Mouse (Mus musculus): ENCODE results near the gene Fam71f2. TPM values are rescaled to one million over a fixed set of nuclear protein-coding genes. Genes with fewer than 3 reads are reported as not detected.

Fam71f2 gene
- total and polyA plus RNA-seq, 3 experiments: 0.84 TPM; not detected in 2

DNA sequence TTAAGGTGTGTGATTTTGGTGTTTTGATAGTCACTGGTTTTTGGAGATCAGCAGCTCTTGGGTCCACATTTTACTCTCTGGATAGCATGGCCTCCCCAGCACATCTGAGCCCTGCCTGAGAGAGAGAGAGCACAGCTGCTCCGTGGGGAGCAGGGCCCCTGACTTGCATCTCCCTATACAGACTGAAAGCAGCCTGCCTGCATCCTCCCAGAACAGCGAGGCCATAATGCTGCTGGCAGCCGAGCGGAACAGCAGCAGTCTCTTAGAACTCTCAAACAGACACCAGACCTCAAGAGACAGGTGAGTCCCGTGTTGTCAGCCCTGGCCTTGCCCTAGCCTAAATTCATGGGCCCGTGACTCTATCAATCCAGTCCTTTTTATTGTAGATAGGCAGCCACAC, 8.1 kb downstream of the Fam71f2 start:
- no peaks in the 10 kb centered on the region for H3K27me3 ChIP-seq (ENCODE audit: control insufficient read depth in 1 of 2, insufficient read depth in 2 of 2, low read length in 2 of 2)
- no peaks in the 10 kb centered on the region for H3K36me3 ChIP-seq (ENCODE audit: control insufficient read depth in 1 of 2, insufficient read depth in 2 of 2, low read length in 2 of 2)
- no peak overlapping the region for H3K27ac ChIP-seq (ENCODE audit: control insufficient read depth, low read depth, low read length)
- no peak for DNase-seq (ENCODE audit: low read depth, low spot score)
- no peak overlapping the region for H3K9ac ChIP-seq (ENCODE audit: control insufficient read depth, low read depth, low read length, poor library complexity, severe bottlenecking)
- H3K4me1 ChIP-seq (ENCODE audit: control insufficient read depth in 1 of 2, insufficient read depth in 2 of 2, low read length in 2 of 2): no peaks in the 10 kb centered on the region
- no peak overlapping the region for H3K4me3 ChIP-seq (ENCODE audit: control insufficient read depth in 1 of 2, insufficient read depth in 1 of 2, low read depth in 2 of 2, low read length in 2 of 2)
- H3K9me3 ChIP-seq (replicated peaks; ENCODE audit: insufficient read depth, low read length): no peaks in the 10 kb centered on the region
- H3K79me2 ChIP-seq (ENCODE audit: control insufficient read depth, insufficient read depth, low read length, poor library complexity): no peaks in the 10 kb centered on the region
- no peak for TF ChIP-seq BHLHE40 (IDR thresholded peaks at IDR 0.05; ENCODE audit: borderline replicate concordance, low read depth, low read length)

DNA sequence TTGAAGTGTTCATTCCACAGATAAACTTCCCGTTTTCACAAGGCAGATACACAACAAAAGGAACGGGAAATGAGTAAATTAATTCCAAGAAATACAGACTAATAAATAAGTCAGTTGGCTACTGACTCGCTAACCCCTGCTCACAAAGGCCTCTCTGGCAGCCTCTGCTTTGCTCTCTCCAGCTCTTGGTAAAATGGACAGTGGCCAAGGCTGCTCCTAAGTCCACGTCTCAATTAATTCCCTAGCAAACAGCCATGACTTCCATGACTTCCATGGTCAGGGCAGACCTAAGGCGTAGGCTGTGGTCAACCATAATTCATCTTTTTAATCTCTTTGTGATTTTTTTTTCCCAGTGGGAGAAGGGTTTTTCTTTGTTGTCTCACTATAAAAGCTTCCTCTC, 8.6 kb downstream of the Fam71f2 start:
- Histone ChIP-seq H3K27me3 (ENCODE audit: control insufficient read depth in 1 of 2, insufficient read depth in 2 of 2, low read length in 2 of 2) (no peaks in the 10 kb centered on the region), H3K4me3 (ENCODE audit: control insufficient read depth in 1 of 2, insufficient read depth in 1 of 2, low read depth in 2 of 2, low read length in 2 of 2) (no peak overlapping the region), H3K79me2 (ENCODE audit: control insufficient read depth, insufficient read depth, low read length, poor library complexity) (no peaks in the 10 kb centered on the region), H3K4me1 (ENCODE audit: control insufficient read depth in 1 of 2, insufficient read depth in 2 of 2, low read length in 2 of 2) (no peaks in the 10 kb centered on the region), H3K36me3 (ENCODE audit: control insufficient read depth in 1 of 2, insufficient read depth in 2 of 2, low read length in 2 of 2) (no peaks in the 10 kb centered on the region), H3K9me3 (replicated peaks; ENCODE audit: insufficient read depth, low read length) (no peaks in the 10 kb centered on the region), H3K9ac (ENCODE audit: control insufficient read depth, low read depth, low read length, poor library complexity, severe bottlenecking) (no peak overlapping the region), H3K27ac (ENCODE audit: control insufficient read depth, low read depth, low read length) (no peak overlapping the region)
- DNase-seq (ENCODE audit: low read depth, low spot score): no peak
- TF ChIP-seq EP300 (IDR thresholded peaks at IDR 0.05; ENCODE audit: low read depth in 1 of 2, low read length in 2 of 2): no peak
- no peak for TF ChIP-seq CHD1 (IDR thresholded peaks at IDR 0.05; ENCODE audit: low read depth, low read length)

DNA sequence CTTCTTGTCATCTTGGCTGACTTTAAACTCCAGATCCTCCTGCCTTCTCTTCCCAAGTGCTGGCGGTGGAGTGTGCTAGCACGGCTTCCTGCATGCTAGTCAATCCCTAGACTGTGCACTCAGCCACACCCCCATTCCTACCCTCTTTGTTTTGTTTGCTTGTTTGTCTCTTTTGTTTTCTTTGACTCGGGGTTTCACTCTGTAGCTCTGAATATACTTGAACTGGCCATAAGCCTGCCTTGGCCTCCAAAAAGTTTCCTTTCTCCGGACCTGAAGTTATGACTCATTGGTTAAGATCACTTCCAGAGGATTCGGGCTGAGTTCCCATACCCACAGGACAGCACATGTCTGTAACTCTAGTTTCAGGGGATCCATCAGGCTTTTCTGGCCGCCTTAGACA, 9.3 kb downstream of the Fam71f2 start:
- DNase-seq (ENCODE audit: low read depth, low spot score): no peak
- TF ChIP-seq MAX (IDR thresholded peaks at IDR 0.05; ENCODE audit: low read length): no peak
- TF ChIP-seq MAFK (IDR thresholded peaks at IDR 0.05; ENCODE audit: borderline replicate concordance, low read depth, low read length): no peak
- no peak for TF ChIP-seq MEF2A (IDR thresholded peaks at IDR 0.05; ENCODE audit: extremely low read depth, insufficient replicate concordance, low read depth, low read length, poor library complexity, severe bottlenecking)
- no peak for TF ChIP-seq ZC3H11A (IDR thresholded peaks at IDR 0.05; ENCODE audit: low read depth, low read length)
- TF ChIP-seq KAT2A (conservative IDR thresholded peaks at IDR 0.05; ENCODE audit: low read depth, low read length): no peak
- no peak for TF ChIP-seq TAL1 (IDR thresholded peaks at IDR 0.05; ENCODE audit: low read length)
- TF ChIP-seq CHD1 (IDR thresholded peaks at IDR 0.05; ENCODE audit: low read depth, low read length): no peak
- TF ChIP-seq MYB (IDR thresholded peaks at IDR 0.05; ENCODE audit: low read depth, low read length): no peak
- no peak for TF ChIP-seq POLR2AphosphoS2 (IDR thresholded peaks at IDR 0.05; ENCODE audit: low read length)
- no peak for TF ChIP-seq POLR2A (IDR thresholded peaks at IDR 0.05; ENCODE audit: control insufficient read depth in 1 of 2, insufficient read depth in 1 of 2, low read depth in 1 of 2, low read length in 2 of 2, poor library complexity in 1 of 2)
- Histone ChIP-seq H3K4me3 (ENCODE audit: control insufficient read depth in 1 of 2, insufficient read depth in 1 of 2, low read depth in 2 of 2, low read length in 2 of 2) (no peak overlapping the region), H3K27me3 (ENCODE audit: control insufficient read depth in 1 of 2, insufficient read depth in 2 of 2, low read length in 2 of 2) (no peaks in the 10 kb centered on the region), H3K36me3 (ENCODE audit: control insufficient read depth in 1 of 2, insufficient read depth in 2 of 2, low read length in 2 of 2) (no peaks in the 10 kb centered on the region), H3K4me1 (ENCODE audit: control insufficient read depth in 1 of 2, insufficient read depth in 2 of 2, low read length in 2 of 2) (no peaks in the 10 kb centered on the region), H3K9ac (ENCODE audit: control insufficient read depth, low read depth, low read length, poor library complexity, severe bottlenecking) (no peak overlapping the region), H3K27ac (ENCODE audit: control insufficient read depth, low read depth, low read length) (no peak overlapping the region), H3K79me2 (ENCODE audit: control insufficient read depth, insufficient read depth, low read length, poor library complexity) (no peaks in the 10 kb centered on the region), H3K9me3 (replicated peaks; ENCODE audit: insufficient read depth, low read length) (no peaks in the 10 kb centered on the region)
